Mouse (Mus musculus) liver, adult 2 months (tissue): ENCODE data around the gene Zbtb18. TPM values are rescaled to one million over a fixed set of nuclear protein-coding genes. Genes with fewer than 3 reads are reported as not detected.
A peak's percentile ranks its signal among the peaks of the same experiment; 100 is the strongest.

Source experiments
- DNase-seq: peaks from one replicate; pipeline ENCODE4 v3.0.0-alpha.2; 2011; ENCODE audit warnings: low read depth, low spot score; ENCODE audit errors: extremely low read depth
- H3K27ac ChIP-seq: fragments of 200-500 bp; replicated peaks from 2 replicates; pipeline ENCODE4 v1.5.1; 2012; ENCODE audit warnings: low read depth, mild to moderate bottlenecking, control low read depth, inconsistent platforms, low read length; ENCODE audit not compliant: insufficient read depth
- H3K27me3 ChIP-seq: fragments of 200-500 bp; 2 replicates; pipeline ENCODE4 v1.6.1; 2012; ENCODE audit warnings: mild to moderate bottlenecking, moderate library complexity, low read length, inconsistent platforms; ENCODE audit not compliant: control insufficient read depth, insufficient read depth
- H3K36me3 ChIP-seq: fragments of 200-500 bp; 2 replicates; pipeline ENCODE4 v1.6.1; 2012; ENCODE audit warnings: low read length, inconsistent platforms; ENCODE audit not compliant: control insufficient read depth, insufficient read depth
- H3K4me1 ChIP-seq: fragments of 200-500 bp; 2 replicates; pipeline ENCODE4 v1.6.1; 2011; ENCODE audit warnings: low read length; ENCODE audit not compliant: control insufficient read depth, insufficient read depth
- H3K4me3 ChIP-seq: fragments of 200-500 bp; 2 replicates; pipeline ENCODE4 v1.5.1; 2011; ENCODE audit warnings: low read depth, mild to moderate bottlenecking, control low read depth, low read length, moderate library complexity; ENCODE audit not compliant: insufficient read depth
- H3K79me2 ChIP-seq: fragments of 200-500 bp; 2 replicates; pipeline ENCODE4 v1.6.1; 2012; ENCODE audit warnings: inconsistent platforms, mild to moderate bottlenecking, low read length, moderate library complexity; ENCODE audit not compliant: control insufficient read depth, insufficient read depth
- H3K9ac ChIP-seq: fragments of 200-500 bp; 2 replicates; pipeline ENCODE4 v1.6.1; 2012; ENCODE audit warnings: low read depth, mild to moderate bottlenecking, control low read depth, inconsistent platforms, low read length
- CTCF ChIP-seq: fragments of 200-500 bp; IDR thresholded peaks from 2 replicates; pipeline ENCODE4 v1.5.1; 2011; ENCODE audit warnings: low read depth, low read length, control low read depth
- POLR2A ChIP-seq: fragments of 200-500 bp; IDR thresholded peaks from 2 replicates; pipeline ENCODE4 v1.6.1; 2011; ENCODE audit warnings: low read length, control low read depth; ENCODE audit not compliant: insufficient read depth; ENCODE audit errors: extremely low read depth
- WGBS: fragments of 180-500 bp; shearing (Covaris S2); methylation state at CpG from one replicate; pipeline ENCODE4 v1.1.7; 2018; 5-methylcytosine and 5-hydroxymethylcytosine counted together
- polyA plus RNA-seq: library from polyadenylated mRNA; depleted of rRNA; stranded (reverse); fragments of >200 nt; gene quantifications from 2 replicates; pipeline ENCODE4 v1.2.3, GENCODE M21; 2012
- total RNA-seq: library from RNA; depleted of rRNA; stranded (reverse); fragments of >200 nt; gene quantifications from 2 replicates; pipeline ENCODE4 v1.2.3, GENCODE M21; 2014

The Zbtb18 gene
- total and polyA plus RNA-seq, 2 experiments = 4.9 to 9.8 TPM

DNA sequence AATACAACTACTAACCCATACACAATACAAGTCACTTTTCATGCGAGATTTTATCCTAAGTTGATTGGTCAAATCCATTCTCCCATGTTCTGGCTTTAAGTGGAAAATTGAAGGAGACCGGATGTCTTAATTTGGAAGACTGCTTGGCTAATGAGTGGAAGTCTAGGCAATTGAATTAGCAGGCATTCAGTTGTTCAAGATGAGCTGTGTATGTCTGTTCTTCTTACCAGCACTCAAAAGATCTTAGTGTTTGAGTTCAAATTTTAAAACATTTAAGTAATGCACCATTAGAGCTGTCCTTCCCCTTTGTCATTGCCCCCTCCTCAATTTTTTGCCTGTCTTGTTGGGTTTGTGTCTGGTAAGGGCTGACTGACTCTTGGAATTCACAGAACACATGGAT, 8.9 kb downstream of the Zbtb18 start:
- peaks cover 3% of the 10 kb centered on the region; the same call in 1 of the 2 replicates for H3K79me2 ChIP-seq
- H3K9ac ChIP-seq = no peak overlapping the region
- no peak overlapping the region for H3K4me3 ChIP-seq
- peaks cover 3% of the 10 kb centered on the region; the same call in 1 of the 2 replicates for H3K4me1 ChIP-seq
- no peak overlapping the region for H3K27ac ChIP-seq
- peaks cover 10% of the 10 kb centered on the region for H3K36me3 ChIP-seq
- no peak for TF ChIP-seq CTCF
- TF ChIP-seq POLR2A = no peak
- H3K27me3 ChIP-seq = no peaks in the 10 kb centered on the region
- DNase-seq = no peak
- 94% methylated on average over 2 of the region's 2 CpGs for WGBS

DNA sequence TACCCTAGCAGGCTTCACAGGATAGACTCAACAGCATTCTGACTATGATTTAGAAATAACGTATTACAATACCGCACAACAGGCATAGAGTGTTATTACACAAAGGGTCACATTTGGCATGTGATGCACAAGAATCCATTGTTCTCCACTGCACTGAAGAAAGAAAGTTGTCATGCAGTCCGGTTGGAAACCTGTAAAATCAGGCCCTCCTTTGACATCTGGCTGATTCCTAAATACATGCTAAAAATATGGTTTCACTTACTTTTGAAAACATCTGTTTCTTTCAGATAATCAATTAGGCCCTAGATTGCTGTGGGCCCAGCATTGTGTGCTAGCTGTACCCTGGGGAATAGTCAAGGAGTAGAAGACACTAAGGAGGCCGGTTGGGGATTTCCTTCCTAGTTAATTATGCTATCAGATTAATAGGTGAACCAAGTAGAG, 9.9 kb downstream of the Zbtb18 start:
- TF ChIP-seq CTCF (no peak), POLR2A (no peak)
- Histone ChIP-seq H3K79me2 (peaks cover 3% of the 10 kb centered on the region; the same call in 1 of the 2 replicates), H3K4me3 (no peak overlapping the region), H3K9ac (no peak overlapping the region), H3K27ac (no peak overlapping the region), H3K27me3 (no peaks in the 10 kb centered on the region), H3K36me3 (peaks cover 10% of the 10 kb centered on the region), H3K4me1 (peaks cover 3% of the 10 kb centered on the region; the same call in 1 of the 2 replicates)
- 90% methylated on average over 4 of the region's 4 CpGs for WGBS
- DNase-seq = no peak

DNA sequence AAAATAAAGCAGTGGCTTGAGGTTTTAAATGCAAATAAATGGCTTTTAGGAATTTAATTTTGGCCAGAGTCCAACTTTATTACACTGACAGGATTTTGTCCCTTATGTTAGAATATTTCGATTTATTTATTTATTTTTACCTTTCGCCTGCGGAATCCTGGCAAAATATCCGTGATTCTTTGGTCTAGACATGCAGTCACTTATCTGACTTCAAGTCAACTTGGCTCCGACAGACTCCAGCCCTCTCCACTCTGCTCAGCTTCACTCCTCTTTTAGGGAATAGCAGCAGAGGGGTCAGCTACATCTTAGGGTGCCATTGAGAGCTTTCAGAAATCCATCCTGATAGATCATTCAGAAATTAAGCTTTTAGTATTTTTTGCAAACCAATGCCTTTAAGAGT, 10.8 kb downstream of the Zbtb18 start:
- Histone ChIP-seq H3K9ac (no peak overlapping the region), H3K27me3 (no peaks in the 10 kb centered on the region), H3K79me2 (peaks cover 3% of the 10 kb centered on the region; the same call in 1 of the 2 replicates), H3K4me3 (no peak overlapping the region), H3K27ac (no peak overlapping the region), H3K4me1 (peaks cover 3% of the 10 kb centered on the region; the same call in 1 of the 2 replicates), H3K36me3 (peaks cover 7% of the 10 kb centered on the region)
- no peak for TF ChIP-seq CTCF
- TF ChIP-seq POLR2A = no peak
- WGBS = 46% methylated on average over 5 of the region's 5 CpGs
- no peak for DNase-seq

DNA sequence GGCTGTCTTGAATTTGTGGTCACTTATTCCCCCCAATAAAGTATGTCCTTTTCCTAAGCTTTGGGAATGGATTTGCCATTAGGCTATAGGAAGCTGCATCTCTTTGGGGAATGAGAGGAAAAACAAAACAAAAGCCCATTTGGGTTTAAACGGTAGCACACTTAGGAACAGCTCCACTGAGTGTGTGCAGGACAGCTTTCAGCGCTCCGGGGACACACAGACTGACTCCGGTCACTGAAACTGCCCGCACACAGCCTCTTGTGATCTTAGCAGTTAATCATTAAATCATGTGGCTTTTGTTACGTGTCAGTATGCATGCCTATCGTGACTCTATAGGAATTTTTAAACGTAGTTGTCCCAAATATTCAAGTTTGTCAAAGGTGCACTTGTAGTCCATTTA, 11.7 kb downstream of the Zbtb18 start:
- DNase-seq = peak; percentile 74
- no peaks in the 10 kb centered on the region for H3K79me2 ChIP-seq
- H3K27ac ChIP-seq = no peak overlapping the region
- peaks cover 3% of the 10 kb centered on the region; the same call in 1 of the 2 replicates for H3K4me1 ChIP-seq
- 36% methylated on average over 8 of the region's 8 CpGs for WGBS
- H3K27me3 ChIP-seq = no peaks in the 10 kb centered on the region
- peaks cover 3% of the 10 kb centered on the region; the same call in 1 of the 2 replicates for H3K36me3 ChIP-seq
- H3K4me3 ChIP-seq = 0 out of 2 replicates have a peak overlapping the region, but pooled peaks have one; percentile 35
- H3K9ac ChIP-seq = no peak overlapping the region
- no peak for TF ChIP-seq POLR2A
- no peak for TF ChIP-seq CTCF

DNA sequence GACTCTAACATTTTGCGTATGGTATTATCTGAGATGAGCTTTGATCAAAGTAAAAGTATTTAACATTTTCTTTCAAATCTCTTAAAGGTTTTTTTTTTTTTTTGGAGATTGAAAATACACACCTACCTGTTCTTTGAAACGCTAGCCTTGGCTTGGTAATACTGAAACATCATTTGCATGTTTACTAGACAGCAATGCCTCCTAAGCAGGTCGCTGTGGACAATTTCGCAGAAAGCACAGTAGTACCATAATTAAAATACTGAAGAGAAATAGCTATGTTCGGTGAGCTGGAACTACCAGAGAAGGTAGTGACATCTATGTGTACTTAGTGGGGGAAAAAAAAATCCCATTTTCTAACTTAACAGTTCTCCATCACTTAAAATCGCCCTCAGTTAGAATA, 12.3 kb downstream of the Zbtb18 start:
- Histone ChIP-seq H3K9ac (no peak overlapping the region), H3K4me3 (no peak overlapping the region), H3K27ac (no peak overlapping the region), H3K27me3 (no peaks in the 10 kb centered on the region), H3K36me3 (no peaks in the 10 kb centered on the region), H3K4me1 (peaks cover 3% of the 10 kb centered on the region; the same call in 1 of the 2 replicates), H3K79me2 (no peaks in the 10 kb centered on the region)
- TF ChIP-seq POLR2A = no peak
- no peak for TF ChIP-seq CTCF
- WGBS = 69% methylated on average over 6 of the region's 6 CpGs
- no peak for DNase-seq

DNA sequence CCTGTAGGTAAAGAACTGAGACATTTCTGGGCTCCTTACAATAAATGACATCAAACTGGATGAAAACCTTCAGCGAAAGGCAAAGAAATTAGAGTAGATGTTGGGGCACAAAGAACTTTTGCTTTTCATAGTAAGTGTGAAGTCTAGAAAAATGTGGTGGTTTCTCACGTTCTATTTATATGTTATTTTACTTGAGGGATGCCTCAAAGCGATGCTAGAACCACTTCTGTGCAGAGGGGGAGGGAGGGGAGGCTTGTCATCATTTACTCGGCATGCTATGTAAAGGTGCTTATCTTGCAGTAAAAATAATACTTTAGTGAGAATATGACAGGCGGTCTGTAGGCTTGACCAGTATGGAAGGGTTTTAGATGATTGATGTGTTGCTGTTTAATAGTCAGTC, 13.3 kb downstream of the Zbtb18 start:
- TF ChIP-seq CTCF (no peak), POLR2A (no peak)
- H3K79me2 ChIP-seq = no peaks in the 10 kb centered on the region
- no peak for DNase-seq
- no peaks in the 10 kb centered on the region for H3K27me3 ChIP-seq
- no peaks in the 10 kb centered on the region for H3K36me3 ChIP-seq
- WGBS = 89% methylated on average over 5 of the region's 5 CpGs
- no peak overlapping the region for H3K9ac ChIP-seq
- no peak overlapping the region for H3K4me3 ChIP-seq
- H3K4me1 ChIP-seq = peaks cover 3% of the 10 kb centered on the region; the same call in 1 of the 2 replicates
- H3K27ac ChIP-seq = no peak overlapping the region
